Mouse (Mus musculus): ENCODE results near the gene Myo5c. TPM values are rescaled to one million over a fixed set of nuclear protein-coding genes. Genes with fewer than 3 reads are reported as not detected.

Gene Myo5c
- total and polyA plus RNA-seq, 3 experiments, result 0.13 TPM; not detected in 2

DNA sequence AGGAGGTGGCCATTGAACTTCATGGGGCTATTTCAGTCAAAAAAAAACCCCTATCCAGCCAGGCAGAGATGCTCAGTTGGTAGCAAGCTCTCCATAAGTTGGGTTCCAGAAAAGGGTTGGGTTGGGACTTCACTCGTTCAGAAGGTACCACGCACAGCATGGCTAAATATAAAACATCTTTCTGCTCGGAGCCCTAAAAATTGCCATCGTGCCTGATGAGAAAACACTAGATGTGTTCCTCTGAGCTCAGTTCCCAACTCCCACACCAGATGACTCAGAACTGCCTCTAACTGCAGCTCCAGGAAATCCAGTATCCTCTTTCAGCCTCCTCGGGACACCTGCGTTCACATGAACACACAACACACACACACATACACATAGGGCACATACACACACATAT, 106.2 kb downstream of the Myo5c start:
- Histone ChIP-seq H3K9me3 (replicated peaks; ENCODE audit: insufficient read depth, low read length) (no peaks in the 10 kb centered on the region), H3K27ac (ENCODE audit: control insufficient read depth, low read depth, low read length) (no peak overlapping the region), H3K27me3 (ENCODE audit: control insufficient read depth in 1 of 2, insufficient read depth in 2 of 2, low read length in 2 of 2) (no peaks in the 10 kb centered on the region), H3K79me2 (ENCODE audit: control insufficient read depth, insufficient read depth, low read length, poor library complexity) (no peaks in the 10 kb centered on the region), H3K9ac (ENCODE audit: control insufficient read depth, low read depth, low read length, poor library complexity, severe bottlenecking) (no peak overlapping the region), H3K4me3 (ENCODE audit: control insufficient read depth in 1 of 2, insufficient read depth in 1 of 2, low read depth in 2 of 2, low read length in 2 of 2) (no peak overlapping the region), H3K4me1 (ENCODE audit: control insufficient read depth in 1 of 2, insufficient read depth in 2 of 2, low read length in 2 of 2) (no peaks in the 10 kb centered on the region), H3K36me3 (ENCODE audit: control insufficient read depth in 1 of 2, insufficient read depth in 2 of 2, low read length in 2 of 2) (no peaks in the 10 kb centered on the region)
- no peak for DNase-seq (ENCODE audit: low read depth, low spot score)
- TF ChIP-seq ELF1 (IDR thresholded peaks at IDR 0.05; ENCODE audit: low read depth, low read length) (no peak), ZMIZ1 (IDR thresholded peaks at IDR 0.05; ENCODE audit: low read depth, low read length) (no peak), CHD1 (IDR thresholded peaks at IDR 0.05; ENCODE audit: low read depth, low read length) (no peak), MAFK (IDR thresholded peaks at IDR 0.05; ENCODE audit: borderline replicate concordance, low read depth, low read length) (no peak), POLR2AphosphoS5 (IDR thresholded peaks at IDR 0.05; ENCODE audit: borderline replicate concordance, low read depth, low read length) (no peak), ZKSCAN1 (IDR thresholded peaks at IDR 0.05; ENCODE audit: low read depth, low read length) (no peak), GABPA (IDR thresholded peaks at IDR 0.05; ENCODE audit: low read depth, low read length) (no peak), UBTF (IDR thresholded peaks at IDR 0.05; ENCODE audit: borderline replicate concordance, insufficient read depth, low read depth, low read length) (no peak), POLR2AphosphoS2 (IDR thresholded peaks at IDR 0.05; ENCODE audit: low read length) (no peak), RAD21 (IDR thresholded peaks at IDR 0.05; ENCODE audit: low read depth, low read length) (no peak), JUND (IDR thresholded peaks at IDR 0.05; ENCODE audit: low read depth, low read length) (no peak), MEF2A (IDR thresholded peaks at IDR 0.05; ENCODE audit: extremely low read depth, insufficient replicate concordance, low read depth, low read length, poor library complexity, severe bottlenecking) (no peak), USF1 (IDR thresholded peaks at IDR 0.05; ENCODE audit: low read depth, low read length) (no peak), ZNF384 (IDR thresholded peaks at IDR 0.05; ENCODE audit: low read depth, low read length) (no peak), SIN3A (IDR thresholded peaks at IDR 0.05; ENCODE audit: low read length) (no peak), CTCF (IDR thresholded peaks at IDR 0.05 in 2 of 3, conservative IDR thresholded peaks at IDR 0.05 in 1 of 3; ENCODE audit: control insufficient read depth in 1 of 3, insufficient read depth in 1 of 3, low read depth in 2 of 3, low read length in 3 of 3, poor library complexity in 1 of 3, severe bottlenecking in 1 of 3) (no peak), NRF1 (IDR thresholded peaks at IDR 0.05; ENCODE audit: insufficient read depth, low read depth, low read length, poor library complexity, severe bottlenecking) (no peak), ZC3H11A (IDR thresholded peaks at IDR 0.05; ENCODE audit: low read depth, low read length) (no peak), NELFE (IDR thresholded peaks at IDR 0.05; ENCODE audit: low read depth, low read length) (no peak), TBP (IDR thresholded peaks at IDR 0.05; ENCODE audit: low read depth, low read length) (no peak)

DNA sequence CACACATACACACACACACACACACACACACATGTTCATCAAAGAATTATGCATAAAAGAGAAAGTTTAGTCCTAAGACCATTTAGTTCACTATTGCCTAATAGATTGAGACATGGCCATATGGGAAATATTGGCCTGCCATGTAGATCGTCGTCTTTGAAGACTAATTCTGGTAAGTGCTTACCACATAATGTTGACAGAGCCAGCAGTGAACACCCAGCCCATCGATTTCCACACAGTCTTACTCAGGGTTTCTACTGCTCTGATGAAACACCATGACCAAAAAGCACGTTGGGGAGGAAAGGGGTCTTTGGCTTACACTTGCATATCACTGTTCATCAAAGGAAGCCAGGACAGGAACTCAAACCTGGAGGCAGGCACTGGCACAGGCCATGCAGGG, 110.6 kb downstream of the Myo5c start:
- no peak for DNase-seq (ENCODE audit: low read depth, low spot score)
- Histone ChIP-seq H3K4me1 (ENCODE audit: control insufficient read depth in 1 of 2, insufficient read depth in 2 of 2, low read length in 2 of 2) (no peaks in the 10 kb centered on the region), H3K9me3 (replicated peaks; ENCODE audit: insufficient read depth, low read length) (no peaks in the 10 kb centered on the region), H3K36me3 (ENCODE audit: control insufficient read depth in 1 of 2, insufficient read depth in 2 of 2, low read length in 2 of 2) (no peaks in the 10 kb centered on the region), H3K4me3 (ENCODE audit: control insufficient read depth in 1 of 2, insufficient read depth in 1 of 2, low read depth in 2 of 2, low read length in 2 of 2) (no peak overlapping the region), H3K9ac (ENCODE audit: control insufficient read depth, low read depth, low read length, poor library complexity, severe bottlenecking) (no peak overlapping the region), H3K79me2 (ENCODE audit: control insufficient read depth, insufficient read depth, low read length, poor library complexity) (no peaks in the 10 kb centered on the region), H3K27ac (ENCODE audit: control insufficient read depth, low read depth, low read length) (no peak overlapping the region), H3K27me3 (ENCODE audit: control insufficient read depth in 1 of 2, insufficient read depth in 2 of 2, low read length in 2 of 2) (no peaks in the 10 kb centered on the region)
- no peak for TF ChIP-seq SMC3 (IDR thresholded peaks at IDR 0.05; ENCODE audit: low read depth, low read length)
- TF ChIP-seq JUND (IDR thresholded peaks at IDR 0.05; ENCODE audit: low read depth, low read length), result no peak
- no peak for TF ChIP-seq NRF1 (IDR thresholded peaks at IDR 0.05; ENCODE audit: insufficient read depth, low read depth, low read length, poor library complexity, severe bottlenecking)
- no peak for TF ChIP-seq UBTF (IDR thresholded peaks at IDR 0.05; ENCODE audit: borderline replicate concordance, insufficient read depth, low read depth, low read length)
- no peak for TF ChIP-seq TCF12 (IDR thresholded peaks at IDR 0.05; ENCODE audit: low read depth, low read length)
- no peak for TF ChIP-seq HCFC1 (IDR thresholded peaks at IDR 0.05; ENCODE audit: low read depth, low read length)
- TF ChIP-seq MYB (IDR thresholded peaks at IDR 0.05; ENCODE audit: low read depth, low read length), result no peak
- TF ChIP-seq MEF2A (IDR thresholded peaks at IDR 0.05; ENCODE audit: extremely low read depth, insufficient replicate concordance, low read depth, low read length, poor library complexity, severe bottlenecking), result no peak
- no peak for TF ChIP-seq USF1 (IDR thresholded peaks at IDR 0.05; ENCODE audit: low read depth, low read length)
- TF ChIP-seq POLR2AphosphoS2 (IDR thresholded peaks at IDR 0.05; ENCODE audit: low read length), result no peak
- no peak for TF ChIP-seq NELFE (IDR thresholded peaks at IDR 0.05; ENCODE audit: low read depth, low read length)
- no peak for TF ChIP-seq MAFK (IDR thresholded peaks at IDR 0.05; ENCODE audit: borderline replicate concordance, low read depth, low read length)
- no peak for TF ChIP-seq MXI1 (IDR thresholded peaks at IDR 0.05; ENCODE audit: low read depth, low read length)
- TF ChIP-seq ETS1 (IDR thresholded peaks at IDR 0.05; ENCODE audit: low read depth, low read length), result no peak
- TF ChIP-seq EP300 (IDR thresholded peaks at IDR 0.05; ENCODE audit: low read depth in 1 of 2, low read length in 2 of 2), result no peak
- no peak for TF ChIP-seq ZNF384 (IDR thresholded peaks at IDR 0.05; ENCODE audit: low read depth, low read length)
- no peak for TF ChIP-seq GABPA (IDR thresholded peaks at IDR 0.05; ENCODE audit: low read depth, low read length)
- TF ChIP-seq ZC3H11A (IDR thresholded peaks at IDR 0.05; ENCODE audit: low read depth, low read length), result no peak

Measured in MEL (cell line).